Mouse (Mus musculus) ES-E14 (cell line): ENCODE measurements around the gene Gm45808. TPM values are rescaled to one million over a fixed set of nuclear protein-coding genes. Genes with fewer than 3 reads are reported as not detected.
"Not testable (repeated sequence)": the region's sequence is repeated elsewhere in the genome, so short reads cannot be mapped to it uniquely, and the experiment has no call there.

ENCODE experiments used
- DNase-seq: peaks from one replicate; pipeline ENCODE4 v3.0.0-alpha.2; 2013; ENCODE audit warnings: low read depth, low spot score
- H3K27ac ChIP-seq: 2 replicates; pipeline ENCODE4 v1.5.1; 2012; ENCODE audit warnings: low read depth, mild to moderate bottlenecking, low read length, moderate library complexity, mixed read lengths; ENCODE audit not compliant: poor library complexity, insufficient read depth, severe bottlenecking
- H3K36me3 ChIP-seq: 2 replicates; pipeline ENCODE4 v1.6.1; 2012; ENCODE audit warnings: mild to moderate bottlenecking, low read length, moderate library complexity, mixed read lengths; ENCODE audit not compliant: control insufficient read depth, poor library complexity, insufficient read depth, severe bottlenecking
- H3K4me1 ChIP-seq, 2 experiments: fragments of 150-350 bp in 1 of 2; sonication (generic) in 1 of 2; 2 replicates each; pipeline ENCODE4 v1.6.1; 2012; ENCODE audit warnings: low read length in 2 of 2, mild to moderate bottlenecking in 1 of 2, mixed read lengths in 1 of 2; ENCODE audit not compliant: control insufficient read depth in 2 of 2, insufficient read depth in 2 of 2, poor library complexity in 1 of 2
- H3K4me3 ChIP-seq, 2 experiments: fragments of 150-350 bp in 1 of 2; sonication (generic) in 1 of 2; 2 replicates each; pipeline ENCODE4 v1.5.1; 2012; ENCODE audit warnings: low read length in 2 of 2, low read depth in 1 of 2, mild to moderate bottlenecking in 1 of 2, mixed read lengths in 1 of 2; ENCODE audit not compliant: insufficient read depth in 1 of 2, poor library complexity in 1 of 2, severe bottlenecking in 1 of 2
- H3K9ac ChIP-seq: 2 replicates; pipeline ENCODE4 v1.6.1; 2012; ENCODE audit warnings: low read depth, mild to moderate bottlenecking, low read length, mixed read lengths; ENCODE audit not compliant: poor library complexity, insufficient read depth, severe bottlenecking
- H3K9me3 ChIP-seq: fragments of 150-350 bp; sonication (generic); 2 replicates; pipeline ENCODE4 v1.6.1; 2012; ENCODE audit warnings: low read depth, mild to moderate bottlenecking, low read length; ENCODE audit not compliant: control insufficient read depth, insufficient read depth
- CHD2 ChIP-seq: IDR thresholded peaks from 2 replicates; pipeline ENCODE4 v1.6.1; 2014; ENCODE audit warnings: mild to moderate bottlenecking, low read depth, low read length, inconsistent platforms
- HCFC1 ChIP-seq: IDR thresholded peaks from 2 replicates; pipeline ENCODE4 v1.6.1; 2012; ENCODE audit warnings: low read length, inconsistent platforms, borderline replicate concordance; ENCODE audit not compliant: insufficient read depth
- MAFK ChIP-seq: IDR thresholded peaks from 2 replicates; pipeline ENCODE4 v1.6.1; 2014; ENCODE audit warnings: mild to moderate bottlenecking, low read depth, low read length, inconsistent platforms; ENCODE audit not compliant: insufficient read depth
- ZC3H11A ChIP-seq: IDR thresholded peaks from 2 replicates; pipeline ENCODE4 v1.6.1; 2012; ENCODE audit warnings: low read depth, mild to moderate bottlenecking, inconsistent platforms, low read length, borderline replicate concordance
- ZNF384 ChIP-seq: IDR thresholded peaks from 2 replicates; pipeline ENCODE4 v1.6.1; 2012; ENCODE audit warnings: low read depth, low read length, inconsistent platforms
- in situ Hi-C, 2 experiments: fragments of 600-800 bp; cut with MboI; formaldehyde crosslinking; loops; one replicate each; pipeline ENCODE4 v1.15.1; 2025; ENCODE audit warnings: low sequenced_read_pairs in 2 of 2, inconsistent platforms in 1 of 2; ENCODE audit not compliant: unreplicated experiment in 2 of 2
- total RNA-seq: library from RNA; depleted of rRNA; stranded (reverse); fragments of 300-350 nt; gene quantifications from 2 replicates; pipeline ENCODE4 v1.2.3, GENCODE M21; 2012

Gm45808 gene
- total RNA-seq, 1 experiment: 0.71 TPM

DNA sequence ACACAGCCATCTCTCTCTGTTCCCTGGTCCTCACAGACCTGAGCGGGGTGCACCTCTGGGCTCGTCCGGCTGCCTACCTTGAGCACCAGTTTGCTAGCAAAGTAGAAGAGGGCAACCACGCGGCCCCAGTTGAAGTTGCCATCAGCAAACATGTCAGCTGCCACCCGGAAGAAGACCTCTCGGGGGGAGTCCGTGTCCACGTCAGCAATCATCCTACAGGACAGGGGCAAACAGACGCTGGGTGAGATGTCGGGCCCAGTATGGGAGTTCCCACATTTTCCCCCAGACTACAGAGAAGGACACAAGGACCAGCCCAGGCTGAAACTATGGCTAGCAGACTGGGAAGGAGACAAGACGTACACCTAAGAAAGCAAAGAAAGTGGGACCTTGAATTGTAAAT lies 21.5 kb downstream of the Gm45808 start:
- peak overlapping the region; percentile 93; the same call in 1 of the 2 replicates for H3K9ac ChIP-seq
- in situ Hi-C loops: no loop called here
- DNase-seq: no peak

DNA sequence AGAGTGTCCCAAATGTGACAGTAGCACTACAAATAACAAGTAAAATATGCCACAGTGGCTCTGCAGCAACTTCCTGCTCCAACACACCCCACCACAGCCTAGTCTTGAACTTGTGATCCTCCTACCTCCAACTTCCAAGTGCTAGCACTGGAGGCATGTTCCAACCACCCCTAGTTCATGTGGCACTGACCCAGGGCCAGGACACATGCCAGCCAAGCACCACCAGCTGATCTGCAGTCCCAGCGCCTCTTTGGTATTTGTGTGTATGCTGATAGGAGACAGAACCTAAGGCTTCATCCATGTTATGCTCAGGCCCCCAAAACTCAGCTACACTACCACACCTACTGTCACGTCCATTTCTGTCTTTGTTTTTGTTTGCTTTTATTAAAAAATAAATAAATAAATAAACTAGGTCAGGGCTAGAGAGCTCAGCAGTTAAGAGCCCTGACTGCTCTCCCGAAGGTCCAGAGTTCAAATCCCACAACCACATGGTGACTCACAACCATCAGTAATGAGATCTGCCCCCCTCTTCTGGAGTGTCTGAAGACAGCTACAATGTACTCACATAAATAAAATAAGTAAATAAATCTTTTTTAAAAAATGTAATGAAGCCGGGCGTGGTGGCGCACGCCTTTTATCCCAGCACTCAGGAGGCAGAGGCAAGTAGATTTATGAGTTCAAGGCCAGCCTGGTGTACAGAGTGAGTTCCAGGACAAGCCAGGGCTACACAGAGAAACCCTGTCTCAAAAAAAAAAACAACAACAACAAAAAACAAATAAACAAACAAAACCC lies 22.4 kb downstream of the Gm45808 start:
- Histone ChIP-seq H3K27ac (no peak overlapping the region), H3K4me3 (no peak overlapping the region; a peak in 2 of 4 replicates), H3K9me3 (no peaks in the 10 kb centered on the region), H3K9ac (no peak overlapping the region; the same call in 1 of the 2 replicates), H3K4me1 (peaks cover 0 to 3% of the 10 kb centered on the region in 2 experiments; a peak in 2 of 4 replicates), H3K36me3 (peaks cover 40% of the 10 kb centered on the region)
- in situ Hi-C loops: no loop called here
- TF ChIP-seq HCFC1 (no peak), CHD2 (no peak), ZNF384 (no peak), ZC3H11A (no peak), MAFK (no peak)
- DNase-seq: no peak

More for the DNA sequence above, 21.5 kb downstream of the Gm45808 start:
- H3K27ac ChIP-seq: peak overlapping the region; percentile 91; the same call in 1 of the 2 replicates
- peak overlapping the region; percentile 74 to 80 for H3K4me3 ChIP-seq
- H3K36me3 ChIP-seq: peaks cover 38% of the 10 kb centered on the region
- H3K4me1 ChIP-seq: peaks cover 0 to 3% of the 10 kb centered on the region in 2 experiments; a peak in 2 of 4 replicates
- TF ChIP-seq ZNF384: no peak
- TF ChIP-seq ZC3H11A: no peak
- no peak for TF ChIP-seq HCFC1
- no peak for TF ChIP-seq CHD2
- no peak for TF ChIP-seq MAFK
- H3K9me3 ChIP-seq: no peaks in the 10 kb centered on the region

DNA sequence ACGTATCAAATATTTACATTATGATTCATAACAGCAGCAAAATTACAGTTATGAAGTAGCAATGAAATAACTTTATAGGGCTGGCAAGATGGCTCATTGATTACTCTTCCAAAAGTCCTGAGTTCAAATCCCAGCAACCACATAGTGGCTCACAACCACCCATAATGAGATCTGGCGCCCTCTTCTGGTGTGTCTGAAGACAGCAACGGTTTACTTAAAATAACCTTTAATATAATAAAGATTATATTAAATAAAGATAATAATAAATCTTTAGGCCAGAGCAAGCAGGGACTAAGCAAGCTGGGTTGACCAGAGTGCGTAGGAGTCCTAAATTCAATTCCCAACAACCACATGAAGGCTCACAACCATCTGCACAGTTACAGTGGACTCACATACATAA lies 23.7 kb downstream of the Gm45808 start:
- Histone ChIP-seq H3K27ac (peak overlapping the region; percentile 99; the same call in 1 of the 2 replicates), H3K36me3 (peaks cover 52% of the 10 kb centered on the region)
- H3K4me1 ChIP-seq, in situ Hi-C loops, H3K9ac ChIP-seq, H3K4me3 ChIP-seq, H3K9me3 ChIP-seq, DNase-seq: not testable (repeated sequence)

DNA sequence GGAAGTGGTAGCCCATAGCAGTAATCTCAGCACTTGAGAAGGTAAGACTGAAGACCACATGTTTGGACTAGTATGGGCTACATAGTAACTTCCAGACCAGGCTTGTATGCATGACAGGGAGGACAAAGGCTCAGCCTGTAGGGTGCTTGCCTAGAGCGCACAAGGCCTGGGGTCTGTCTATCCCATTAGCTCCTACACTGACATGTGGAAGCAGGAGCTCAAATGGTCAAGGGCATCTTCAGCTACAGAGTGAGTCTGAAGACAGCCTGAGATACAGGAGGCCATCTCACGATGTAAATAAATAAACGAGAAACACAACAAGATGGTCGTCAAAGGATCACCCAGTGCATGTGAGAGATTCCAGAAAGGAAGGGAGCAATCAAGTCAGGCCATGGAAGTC lies 24.3 kb downstream of the Gm45808 start:
- no peak for TF ChIP-seq ZC3H11A
- no peak for TF ChIP-seq HCFC1
- TF ChIP-seq CHD2: no peak
- no peak for TF ChIP-seq ZNF384
- Histone ChIP-seq H3K9ac (no peak overlapping the region), H3K9me3 (no peaks in the 10 kb centered on the region), H3K36me3 (peaks cover 57% of the 10 kb centered on the region), H3K4me1 (no peaks in the 10 kb centered on the region; a peak in 2 of 4 replicates), H3K27ac (peak overlapping the region; percentile 99; the same call in 1 of the 2 replicates), H3K4me3 (0 out of 4 replicates have a peak overlapping the region, but pooled peaks of 1 of the 2 experiments have one; percentile 14)
- DNase-seq: no peak
- in situ Hi-C loops: no loop called here
